Mouse (Mus musculus): ENCODE results near the gene Necab3. TPM values are rescaled to one million over a fixed set of nuclear protein-coding genes. Genes with fewer than 3 reads are reported as not detected.

The Necab3 gene
- polyA plus RNA-seq, 1 experiment = not detected

GRCm38 (mm10) chr2:154574271-154574670 is 15.6 kb upstream of the Necab3 start:
- TF ChIP-seq POLR2A (IDR thresholded peaks at IDR 0.05; ENCODE audit: borderline replicate concordance, low read depth, low read length) (no peak), CTCF (IDR thresholded peaks at IDR 0.05; ENCODE audit: low read depth, low read length) (no peak)
- H3K4me1 ChIP-seq (ENCODE audit: control insufficient read depth, insufficient read depth, low read length) = peaks cover 23% of the 10 kb centered on the region
- peak overlapping the region; percentile 45 for H3K27ac ChIP-seq (ENCODE audit: insufficient read depth, low read depth, low read length)
- H3K4me3 ChIP-seq (ENCODE audit: insufficient read depth, low read length) = no peak overlapping the region

GRCm38 (mm10) chr2:154572996-154573395 is 14.3 kb upstream of the Necab3 start:
- Histone ChIP-seq H3K4me1 (ENCODE audit: control insufficient read depth, insufficient read depth, low read length) (peaks cover 23% of the 10 kb centered on the region), H3K27ac (ENCODE audit: insufficient read depth, low read depth, low read length) (no peak overlapping the region), H3K4me3 (ENCODE audit: insufficient read depth, low read length) (no peak overlapping the region)
- TF ChIP-seq POLR2A (IDR thresholded peaks at IDR 0.05; ENCODE audit: borderline replicate concordance, low read depth, low read length) (no peak), CTCF (IDR thresholded peaks at IDR 0.05; ENCODE audit: low read depth, low read length) (no peak)

DNA sequence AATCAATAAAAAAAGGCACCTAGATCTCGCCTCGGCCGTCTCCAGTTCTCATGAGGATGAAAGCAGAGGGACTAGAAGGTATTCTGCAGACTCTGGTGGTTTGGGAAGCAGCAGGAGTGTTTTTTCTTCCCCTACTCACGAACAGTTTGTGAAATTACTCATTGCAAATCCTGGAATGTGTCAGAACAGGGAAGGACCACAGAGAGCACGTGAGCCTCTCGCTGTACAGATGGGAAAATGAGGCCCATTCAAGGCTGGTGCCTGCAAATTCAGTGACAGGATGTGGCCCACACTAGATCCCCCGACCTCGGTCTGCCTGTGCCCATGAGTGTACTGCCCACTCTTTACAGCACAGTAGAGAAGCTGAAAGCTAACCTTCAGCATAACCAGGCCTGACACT is 13.3 kb upstream of the Necab3 start:
- TF ChIP-seq CTCF (IDR thresholded peaks at IDR 0.05; ENCODE audit: low read depth, low read length) (no peak), POLR2A (IDR thresholded peaks at IDR 0.05; ENCODE audit: borderline replicate concordance, low read depth, low read length) (no peak)
- H3K4me3 ChIP-seq (ENCODE audit: insufficient read depth, low read length) = no peak overlapping the region
- no peak overlapping the region for H3K27ac ChIP-seq (ENCODE audit: insufficient read depth, low read depth, low read length)
- peaks cover 29% of the 10 kb centered on the region for H3K4me1 ChIP-seq (ENCODE audit: control insufficient read depth, insufficient read depth, low read length)

- Histone ChIP-seq H3K27ac (ENCODE audit: insufficient read depth, low read depth, low read length) (peak overlapping the region; percentile 75), H3K4me1 (ENCODE audit: control insufficient read depth, insufficient read depth, low read length) (peaks cover 29% of the 10 kb centered on the region), H3K4me3 (ENCODE audit: insufficient read depth, low read length) (0 out of 2 replicates have a peak overlapping the region, but pooled peaks have one; percentile 7)
- no peak for TF ChIP-seq CTCF (IDR thresholded peaks at IDR 0.05; ENCODE audit: low read depth, low read length)
- TF ChIP-seq POLR2A (IDR thresholded peaks at IDR 0.05; ENCODE audit: borderline replicate concordance, low read depth, low read length) = no peak
Measured at GRCm38 (mm10) chr2:154571266-154571665, 12.6 kb upstream of the Necab3 start.

DNA sequence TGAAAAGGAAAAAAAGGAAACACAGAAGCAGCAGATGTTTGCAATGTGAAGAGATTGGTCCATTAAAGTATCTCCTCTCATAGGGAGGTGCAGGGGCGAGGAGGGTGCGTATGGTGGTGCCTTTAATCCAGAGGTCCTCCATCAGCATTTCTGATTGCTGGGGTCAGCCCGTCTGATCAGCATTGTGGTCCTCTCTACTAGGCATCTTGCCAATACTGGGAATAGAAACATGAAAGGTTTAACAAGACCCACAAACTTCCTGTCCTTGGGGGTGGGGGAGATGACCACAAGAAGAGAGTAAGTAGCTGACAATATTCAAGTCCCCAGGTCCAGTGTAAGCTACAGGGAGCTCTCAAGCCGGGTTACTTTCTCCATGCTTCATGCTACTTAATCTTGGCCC is 12.0 kb upstream of the Necab3 start:
- Histone ChIP-seq H3K4me3 (ENCODE audit: insufficient read depth, low read length) (peak overlapping the region; percentile 66), H3K4me1 (ENCODE audit: control insufficient read depth, insufficient read depth, low read length) (peaks cover 32% of the 10 kb centered on the region), H3K27ac (ENCODE audit: insufficient read depth, low read depth, low read length) (peak overlapping the region; percentile 75)
- TF ChIP-seq CTCF (IDR thresholded peaks at IDR 0.05; ENCODE audit: low read depth, low read length) = no peak
- no peak for TF ChIP-seq POLR2A (IDR thresholded peaks at IDR 0.05; ENCODE audit: borderline replicate concordance, low read depth, low read length)

DNA sequence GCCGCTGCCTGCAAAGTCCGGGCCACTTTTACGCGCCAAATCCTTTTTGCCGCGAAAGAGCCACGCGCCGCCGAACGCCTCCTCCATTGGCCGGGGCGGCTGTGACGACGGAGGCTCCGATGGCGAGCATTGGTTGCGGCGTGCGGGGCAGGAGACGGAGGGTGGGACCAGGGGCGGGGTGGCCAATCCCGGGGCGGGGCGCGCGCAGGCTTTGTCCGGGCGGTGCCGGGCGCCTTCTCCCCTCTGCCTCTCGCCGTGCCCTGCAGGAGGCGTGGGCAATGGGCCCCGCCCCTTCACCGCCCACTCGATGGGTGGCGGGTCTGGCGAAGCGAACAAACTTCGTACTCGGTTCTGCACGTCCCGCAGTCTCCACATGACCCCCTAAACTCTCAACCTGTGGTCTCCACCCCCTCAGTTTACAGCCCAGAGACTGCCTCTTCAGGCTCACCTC is 11.2 kb upstream of the Necab3 start, which contains the start of gene E2f1:
E2f1 (minus strand) TSS at position 57 of the 451 bp plus-strand sequence.
- no peak for TF ChIP-seq CTCF (IDR thresholded peaks at IDR 0.05; ENCODE audit: low read depth, low read length)
- TF ChIP-seq POLR2A (IDR thresholded peaks at IDR 0.05; ENCODE audit: borderline replicate concordance, low read depth, low read length) = no peak
- Histone ChIP-seq H3K4me3 (ENCODE audit: insufficient read depth, low read length) (peak within 1 kb of the TSS; percentile 74), H3K4me1 (ENCODE audit: control insufficient read depth, insufficient read depth, low read length) (peaks cover 32% of the 10 kb centered on the region), H3K27ac (ENCODE audit: insufficient read depth, low read depth, low read length) (peak within 1 kb of the TSS; percentile 86)

DNA sequence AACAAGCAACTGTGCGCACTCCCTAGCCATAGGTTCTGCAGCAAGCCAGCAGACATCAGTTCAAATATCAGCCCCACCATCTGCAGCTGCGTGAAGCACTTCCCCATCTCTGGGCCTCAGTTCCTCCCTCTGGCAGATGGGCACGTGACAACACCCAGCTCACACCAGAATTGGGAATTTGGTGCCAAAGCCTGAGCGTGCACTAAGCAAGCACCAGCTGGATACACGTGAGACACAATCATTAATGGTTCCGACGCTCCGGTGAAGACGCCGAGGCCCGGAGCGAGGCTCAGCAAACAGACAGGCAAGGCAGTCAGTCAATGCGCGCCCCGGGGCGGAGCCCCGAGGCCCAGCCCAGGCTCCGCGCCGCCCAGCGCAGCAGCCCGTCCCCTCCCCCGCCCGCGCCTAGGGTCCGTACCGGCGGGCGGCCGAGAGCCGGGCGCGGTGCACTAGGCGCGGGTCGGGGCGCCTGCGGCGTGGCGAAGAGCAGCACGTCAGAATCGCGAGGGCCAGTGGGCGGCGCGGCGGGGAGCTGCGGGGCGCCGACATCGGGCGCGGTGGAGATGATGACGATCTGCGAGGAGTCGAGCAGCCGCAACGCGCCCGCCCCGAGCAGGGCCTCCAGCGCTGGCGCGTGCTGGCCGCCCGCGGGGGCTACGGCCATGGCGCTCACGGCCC is 10.5 kb upstream of the Necab3 start:
- peaks cover 27% of the 10 kb centered on the region for H3K4me1 ChIP-seq (ENCODE audit: control insufficient read depth, insufficient read depth, low read length)
- H3K4me3 ChIP-seq (ENCODE audit: insufficient read depth, low read length) = peak overlapping the region; percentile 74
- TF ChIP-seq CTCF (IDR thresholded peaks at IDR 0.05; ENCODE audit: low read depth, low read length) (no peak), POLR2A (IDR thresholded peaks at IDR 0.05; ENCODE audit: borderline replicate concordance, low read depth, low read length) (no peak)
- H3K27ac ChIP-seq (ENCODE audit: insufficient read depth, low read depth, low read length) = peak overlapping the region; percentile 86

GRCm38 (mm10) chr2:154568329-154569070 is 9.8 kb upstream of the Necab3 start:
- H3K27ac ChIP-seq (ENCODE audit: insufficient read depth, low read depth, low read length) = peak overlapping the region; percentile 86
- H3K4me1 ChIP-seq (ENCODE audit: control insufficient read depth, insufficient read depth, low read length) = peaks cover 24% of the 10 kb centered on the region
- H3K4me3 ChIP-seq (ENCODE audit: insufficient read depth, low read length) = peak overlapping the region; percentile 74
- TF ChIP-seq CTCF (IDR thresholded peaks at IDR 0.05; ENCODE audit: low read depth, low read length) (no peak), POLR2A (IDR thresholded peaks at IDR 0.05; ENCODE audit: borderline replicate concordance, low read depth, low read length) (no peak)

DNA sequence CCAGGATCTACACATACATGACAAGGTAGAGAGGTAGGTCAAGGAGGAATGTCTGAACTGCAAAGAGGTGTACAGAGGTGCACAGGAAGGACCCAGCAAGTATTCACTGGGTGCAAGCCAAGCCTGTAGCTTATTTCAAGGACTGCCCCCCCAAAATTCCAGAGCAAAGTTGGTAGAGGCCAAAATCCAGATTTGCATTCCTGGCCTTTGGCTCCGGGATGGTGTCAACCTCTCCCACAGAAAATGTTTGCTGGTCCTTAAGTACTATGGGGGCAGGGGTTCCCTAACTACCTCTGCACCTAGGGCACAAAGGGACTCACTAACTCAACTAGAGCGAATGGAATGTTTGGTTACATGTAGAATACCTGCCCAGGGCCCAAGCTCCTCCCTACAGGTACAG is 9.1 kb upstream of the Necab3 start:
- H3K4me1 ChIP-seq (ENCODE audit: control insufficient read depth, insufficient read depth, low read length) = peaks cover 24% of the 10 kb centered on the region
- TF ChIP-seq CTCF (IDR thresholded peaks at IDR 0.05; ENCODE audit: low read depth, low read length) (no peak), POLR2A (IDR thresholded peaks at IDR 0.05; ENCODE audit: borderline replicate concordance, low read depth, low read length) (no peak)
- peak overlapping the region; percentile 86 for H3K27ac ChIP-seq (ENCODE audit: insufficient read depth, low read depth, low read length)
- H3K4me3 ChIP-seq (ENCODE audit: insufficient read depth, low read length) = peak overlapping the region; percentile 74

GRCm38 (mm10) chr2:154566641-154567040 is 8.0 kb upstream of the Necab3 start:
- H3K4me1 ChIP-seq (ENCODE audit: control insufficient read depth, insufficient read depth, low read length) = peaks cover 19% of the 10 kb centered on the region
- no peak overlapping the region for H3K27ac ChIP-seq (ENCODE audit: insufficient read depth, low read depth, low read length)
- TF ChIP-seq POLR2A (IDR thresholded peaks at IDR 0.05; ENCODE audit: borderline replicate concordance, low read depth, low read length) = no peak
- no peak for TF ChIP-seq CTCF (IDR thresholded peaks at IDR 0.05; ENCODE audit: low read depth, low read length)
- H3K4me3 ChIP-seq (ENCODE audit: insufficient read depth, low read length) = no peak overlapping the region

All from bone marrow macrophage, adult 2 months (primary cell).